Mouse (Mus musculus): ENCODE results near the gene Ube2g1.

DNA sequence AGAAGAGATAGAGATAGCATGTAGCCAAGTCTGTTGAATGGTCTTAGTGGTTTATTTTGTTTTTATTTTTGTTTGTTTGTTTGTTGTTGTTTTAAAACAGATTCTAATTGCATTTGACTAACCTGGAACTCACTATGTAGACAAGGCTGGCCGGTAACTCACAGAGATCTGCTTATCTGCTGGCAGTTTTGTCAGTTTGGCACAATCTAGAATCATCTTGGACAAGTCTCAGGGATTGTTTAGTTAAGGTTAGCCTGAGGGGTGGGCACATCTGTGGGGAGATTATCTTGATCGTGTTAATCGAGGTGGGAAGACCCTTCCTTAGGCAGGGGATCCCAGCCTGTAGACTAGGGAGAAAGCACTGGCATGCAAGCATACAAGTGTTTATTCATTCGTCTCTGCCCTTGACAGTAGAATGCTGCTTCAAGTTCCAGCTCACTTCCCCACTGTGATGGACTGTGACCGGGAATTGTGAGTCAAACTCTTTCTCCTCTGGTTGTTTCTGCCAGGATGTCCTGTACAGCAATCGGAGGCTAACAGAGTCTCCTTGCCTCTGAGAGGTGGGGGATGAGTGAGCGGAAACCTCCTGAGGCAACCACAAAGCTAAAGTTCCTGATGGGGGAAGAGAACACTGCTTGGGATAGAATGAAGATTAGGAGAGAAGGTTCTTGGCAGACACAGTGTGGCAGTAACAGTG lies 19.4 kb upstream of the Ube2g1 start:
- TF ChIP-seq CTCF (IDR thresholded peaks at IDR 0.05) (no peak), EP300 (IDR thresholded peaks at IDR 0.05) (no peak)
